Mouse (Mus musculus): ENCODE measurements at regions not wholly inside any gene's neighbourhood (a gene's known extent, or its start where the extent isn't known, plus 50 kb on each side); places are given as distances from the start of the nearest gene placed in this dataset.

DNA sequence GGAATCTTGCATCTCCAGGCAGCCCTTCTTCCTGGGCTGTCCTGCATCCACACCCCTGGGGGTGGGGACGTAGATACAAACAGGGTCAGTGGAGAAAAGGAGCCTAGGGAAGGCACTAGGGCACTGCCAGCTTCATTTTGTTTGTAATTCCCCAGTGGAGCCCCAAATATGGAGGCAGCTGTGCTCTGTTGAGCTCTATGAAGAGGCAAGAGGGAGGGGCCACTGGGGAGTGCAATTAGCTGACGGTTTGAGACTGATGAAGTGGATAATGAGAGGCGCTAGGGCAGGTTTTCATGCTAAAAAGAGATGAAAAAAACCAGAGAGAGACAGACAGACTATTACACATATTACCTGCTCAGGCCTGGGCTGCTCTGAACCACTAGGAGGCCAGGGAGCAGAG lies 135.8 kb upstream of the Grik3 start:
- no peak for DNase-seq (ENCODE audit: low read depth, low spot score)

DNA sequence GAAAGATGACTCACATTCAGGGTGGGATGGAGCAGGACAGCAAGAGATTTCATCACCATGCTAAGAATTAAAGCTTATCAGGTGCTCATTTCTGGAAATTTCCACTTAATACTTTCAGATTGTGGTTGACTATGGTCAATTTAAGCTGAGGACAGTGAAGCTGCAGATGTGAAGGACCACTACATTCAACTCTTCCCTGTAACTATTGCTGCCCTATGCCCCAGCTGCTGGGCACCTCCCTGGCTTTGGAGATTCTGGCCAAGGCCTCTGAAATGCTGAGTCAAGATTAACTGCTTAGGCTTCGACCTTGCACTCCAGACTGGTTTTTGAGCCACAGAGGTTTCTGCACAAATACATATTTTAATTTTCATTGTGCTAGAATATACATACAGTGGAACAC lies 140.4 kb upstream of the Grik3 start:
- no peak for DNase-seq (ENCODE audit: low read depth, low spot score)

DNA sequence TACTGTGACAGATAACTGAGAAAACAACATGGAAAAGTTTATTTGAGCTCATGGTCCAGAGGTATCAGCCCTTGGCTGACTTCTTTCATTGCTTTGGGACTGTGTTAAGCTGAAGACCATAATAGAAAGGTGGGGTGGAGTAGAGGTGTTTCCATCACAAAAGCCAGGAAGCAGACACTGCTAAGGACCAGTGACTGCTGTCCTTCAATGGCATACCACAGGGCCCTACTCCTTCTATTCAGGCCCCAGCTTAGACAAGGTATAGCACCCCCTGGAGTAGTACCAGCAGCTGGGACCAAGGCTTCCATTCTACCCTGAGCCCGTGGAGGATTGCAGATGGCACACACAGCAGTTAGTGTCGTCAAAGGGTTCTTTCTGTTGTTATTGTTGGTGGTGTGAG lies 151.4 kb upstream of the Grik3 start:
- DNase-seq (ENCODE audit: low read depth, low spot score), result no peak

DNA sequence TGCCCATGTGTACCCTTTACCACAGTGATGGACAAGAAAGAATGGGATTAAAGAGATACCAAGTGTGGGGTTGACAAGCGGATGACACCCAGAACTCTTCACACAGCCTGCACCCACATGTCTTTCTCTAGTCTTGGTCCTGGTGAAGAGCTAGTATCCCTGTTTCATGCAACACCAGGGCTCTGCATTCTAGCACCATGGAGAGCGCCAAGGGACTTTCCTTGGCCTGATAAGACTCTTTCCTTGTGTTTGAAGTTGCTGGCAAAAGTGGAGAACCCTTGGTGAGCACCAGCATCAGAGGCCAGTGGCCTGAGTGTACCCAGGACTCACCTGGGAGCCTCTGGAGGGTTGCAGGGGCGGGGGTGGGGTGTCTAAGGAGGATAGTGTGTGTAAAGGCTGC lies 161.7 kb upstream of the Grik3 start:
- no peak for DNase-seq (ENCODE audit: low read depth, low spot score)

DNA sequence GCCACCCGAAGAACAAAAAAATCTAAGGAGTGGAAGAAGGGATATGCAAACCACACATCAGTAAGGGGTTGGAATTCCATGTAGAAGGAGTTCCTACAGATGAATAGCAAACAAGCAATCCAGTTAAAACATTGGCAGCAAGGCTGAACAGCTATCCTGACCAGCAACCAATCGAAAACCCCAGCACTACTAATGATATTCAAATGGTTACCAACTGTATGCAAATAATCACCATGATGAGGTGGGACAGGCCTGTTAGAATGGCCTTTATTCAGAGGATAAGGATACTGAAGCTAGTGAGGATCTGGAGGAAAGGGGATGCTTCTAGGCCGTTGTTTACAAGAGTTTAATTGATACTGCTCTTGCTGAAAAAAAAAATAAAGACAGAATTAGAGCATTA lies 166.0 kb upstream of the Grik3 start:
- no peak for DNase-seq (ENCODE audit: low read depth, low spot score)

DNA sequence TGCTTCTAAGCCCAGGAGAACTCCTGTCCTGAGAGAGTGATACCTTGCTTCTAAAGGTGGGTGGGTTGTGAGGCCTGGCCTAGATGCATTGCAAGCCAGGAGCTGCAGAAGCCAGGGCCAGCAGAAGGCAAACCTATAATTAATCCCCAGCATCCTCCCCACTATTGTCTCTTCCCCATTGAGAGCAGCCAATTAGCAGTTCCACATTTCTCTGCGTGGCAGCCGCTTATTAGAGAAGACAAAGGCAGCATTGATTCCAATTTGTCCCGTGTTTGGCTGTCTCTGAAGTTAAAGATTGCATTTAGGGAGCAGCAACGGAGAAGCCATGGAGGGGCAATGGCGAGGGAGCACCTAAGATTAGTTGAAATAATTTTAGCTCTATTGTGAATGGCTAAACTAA lies 171.2 kb upstream of the Grik3 start:
- no peak for DNase-seq (ENCODE audit: low read depth, low spot score)

DNA sequence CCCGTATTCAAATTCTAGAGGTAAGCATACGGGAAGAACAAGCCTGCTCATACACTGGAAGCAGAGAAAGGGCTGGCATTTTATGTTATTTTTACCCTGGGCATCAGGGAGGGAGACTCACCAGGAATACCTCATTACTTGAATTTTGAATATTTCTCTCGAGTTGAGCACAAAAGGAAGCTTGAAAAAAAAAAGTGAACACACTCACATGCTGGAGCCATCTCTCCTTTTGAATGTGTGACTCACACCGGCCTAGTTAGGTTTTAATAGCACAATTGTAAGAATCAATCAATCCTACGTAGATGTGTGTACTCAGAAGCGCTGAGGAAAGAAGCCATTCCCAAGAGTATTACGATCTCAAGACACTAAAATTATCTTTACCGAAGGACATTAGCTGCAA lies 172.2 kb upstream of the Grik3 start:
- DNase-seq (ENCODE audit: low read depth, low spot score), result no peak

DNA sequence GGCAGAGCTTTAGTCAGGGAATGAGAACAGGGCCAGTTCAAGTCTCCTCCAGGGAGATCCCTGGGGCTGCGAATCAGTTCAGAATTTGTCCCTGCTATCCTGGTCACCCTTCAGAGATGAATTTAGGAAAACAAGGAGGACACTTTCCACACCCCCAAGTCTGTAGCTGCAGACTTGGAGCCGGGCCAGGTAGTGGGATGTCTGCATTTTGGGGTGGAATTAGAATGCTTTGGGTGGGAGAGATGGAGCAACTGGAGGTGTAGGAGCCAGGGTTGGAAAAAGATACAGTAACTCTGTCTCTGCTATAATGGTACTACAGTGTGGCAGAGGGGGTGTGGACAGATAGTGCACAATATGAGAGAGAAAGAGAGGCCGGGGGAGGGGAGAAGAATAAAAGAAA lies 173.6 kb upstream of the Grik3 start:
- no peak for DNase-seq (ENCODE audit: low read depth, low spot score)

DNA sequence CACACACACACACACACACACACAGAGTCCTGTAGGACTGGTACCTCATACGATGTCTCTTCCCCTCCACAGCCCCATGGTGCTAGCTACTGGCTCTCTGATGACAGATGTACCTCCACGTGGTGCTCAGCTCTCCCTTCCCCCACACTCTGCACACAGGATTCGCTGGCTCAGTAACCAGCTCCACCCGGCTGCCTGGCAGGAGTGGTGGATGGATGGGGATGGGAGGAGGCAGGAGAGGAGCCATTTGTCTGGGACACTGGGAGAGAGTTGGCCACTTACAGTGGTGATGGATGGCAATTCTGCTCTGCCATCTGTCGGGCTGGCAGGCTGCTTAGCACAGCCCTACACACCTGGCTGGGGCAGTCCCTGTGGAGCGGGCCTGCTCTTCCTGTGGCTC lies 174.7 kb upstream of the Grik3 start:
- peak; percentile 24 for DNase-seq (ENCODE audit: low read depth, low spot score)

DNA sequence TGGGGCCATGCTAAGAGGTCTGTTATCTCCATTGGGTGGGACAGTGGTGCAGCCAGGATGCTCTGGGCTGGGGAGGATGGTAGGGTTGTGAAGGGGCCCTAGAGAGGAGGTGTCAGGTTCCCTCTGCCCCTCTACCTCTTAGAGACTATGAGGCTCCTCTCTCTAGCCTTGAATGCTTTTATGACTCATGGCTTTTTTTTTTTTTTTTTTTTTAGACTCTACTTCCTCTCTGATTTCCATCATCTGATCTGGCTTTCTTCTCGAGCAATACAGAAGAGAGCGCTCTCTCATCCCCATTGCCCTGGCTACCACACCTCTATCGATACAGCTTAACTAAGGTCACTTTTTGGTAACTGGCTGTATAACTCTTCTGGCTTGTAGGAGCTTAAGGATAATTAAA lies 176.6 kb upstream of the Grik3 start:
- DNase-seq (ENCODE audit: low read depth, low spot score), result no peak

DNA sequence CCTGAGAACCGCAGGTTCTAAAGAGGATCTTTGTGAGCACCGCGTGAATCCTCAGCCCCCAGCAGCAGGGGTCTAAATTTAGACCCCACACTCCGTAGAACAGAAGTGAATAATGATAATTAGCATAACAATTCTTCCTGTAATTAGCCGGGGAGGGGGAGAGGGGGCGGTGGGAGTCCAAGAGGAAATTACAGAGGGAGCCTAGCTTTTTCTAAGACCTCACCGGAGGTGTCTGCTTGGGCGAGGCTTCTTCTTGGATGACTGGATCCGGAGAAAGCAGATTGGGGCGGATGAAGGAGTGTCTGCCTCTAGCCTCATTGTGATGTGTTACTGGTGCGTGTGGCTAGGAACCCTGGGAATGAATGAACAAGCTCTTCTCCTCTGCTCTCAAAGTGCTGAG lies 177.2 kb upstream of the Grik3 start:
- DNase-seq (ENCODE audit: low read depth, low spot score), result no peak

DNA sequence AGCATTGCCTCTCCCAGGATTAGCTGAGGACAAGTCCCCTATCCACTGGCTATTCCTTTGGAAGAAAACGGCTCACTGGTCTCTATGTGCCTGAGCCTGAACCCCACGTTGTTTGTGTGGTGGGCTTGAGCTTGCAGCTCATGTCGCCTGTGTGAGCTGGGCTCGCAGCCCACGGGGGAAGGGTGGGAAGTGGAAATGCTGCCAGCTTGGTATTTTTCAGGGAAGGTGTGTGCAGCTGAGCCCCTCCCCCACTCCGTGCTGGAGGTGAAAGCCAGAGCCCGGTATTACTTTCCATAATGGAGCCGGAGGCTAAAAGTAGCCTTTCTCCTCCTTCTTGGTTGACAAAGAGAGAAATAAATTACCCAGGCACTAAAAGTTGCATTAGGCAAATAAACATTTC lies 180.5 kb upstream of the Zc3h12a start:
- DNase-seq (ENCODE audit: low read depth, low spot score), result no peak

DNA sequence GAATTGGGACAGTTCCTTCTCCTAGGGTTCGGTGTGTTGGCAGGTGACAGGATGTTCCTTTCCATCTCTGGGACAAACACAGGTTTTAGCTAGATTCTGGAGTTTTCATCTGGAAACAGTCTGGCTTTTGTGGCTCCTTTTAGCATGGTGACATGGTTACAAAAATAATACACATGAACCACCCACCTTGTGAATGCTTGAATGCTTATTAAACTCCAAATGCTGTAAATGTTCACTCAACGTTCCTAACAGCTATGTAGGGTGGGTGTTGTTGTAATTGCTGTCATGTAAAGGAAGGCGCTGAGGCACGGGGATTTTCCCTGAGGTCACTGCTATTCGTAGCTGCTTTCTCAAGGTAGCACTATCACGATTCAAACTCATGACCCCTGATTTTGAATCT lies 178.1 kb upstream of the Zc3h12a start:
- DNase-seq (ENCODE audit: low read depth, low spot score), result no peak

DNA sequence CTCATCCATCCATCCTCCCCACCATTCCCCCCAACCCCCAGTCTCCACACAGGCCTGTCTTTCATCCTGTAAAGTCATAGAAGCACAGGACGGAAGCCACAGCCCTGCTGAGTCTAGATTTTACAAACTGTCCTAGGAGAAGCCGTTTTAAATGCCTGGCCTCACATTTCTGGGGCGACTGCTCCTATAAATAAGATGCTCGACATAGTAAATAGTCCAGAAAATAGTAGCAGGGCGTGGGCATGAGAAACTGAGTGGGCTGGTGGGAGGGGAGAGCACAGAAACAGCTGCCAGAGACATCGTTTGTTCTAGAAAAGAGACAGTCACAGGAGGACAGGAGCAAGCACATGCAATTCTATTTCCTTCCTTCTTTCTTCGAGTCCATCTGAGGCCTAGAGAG lies 175.0 kb upstream of the Zc3h12a start:
- DNase-seq (ENCODE audit: low read depth, low spot score), result no peak

DNA sequence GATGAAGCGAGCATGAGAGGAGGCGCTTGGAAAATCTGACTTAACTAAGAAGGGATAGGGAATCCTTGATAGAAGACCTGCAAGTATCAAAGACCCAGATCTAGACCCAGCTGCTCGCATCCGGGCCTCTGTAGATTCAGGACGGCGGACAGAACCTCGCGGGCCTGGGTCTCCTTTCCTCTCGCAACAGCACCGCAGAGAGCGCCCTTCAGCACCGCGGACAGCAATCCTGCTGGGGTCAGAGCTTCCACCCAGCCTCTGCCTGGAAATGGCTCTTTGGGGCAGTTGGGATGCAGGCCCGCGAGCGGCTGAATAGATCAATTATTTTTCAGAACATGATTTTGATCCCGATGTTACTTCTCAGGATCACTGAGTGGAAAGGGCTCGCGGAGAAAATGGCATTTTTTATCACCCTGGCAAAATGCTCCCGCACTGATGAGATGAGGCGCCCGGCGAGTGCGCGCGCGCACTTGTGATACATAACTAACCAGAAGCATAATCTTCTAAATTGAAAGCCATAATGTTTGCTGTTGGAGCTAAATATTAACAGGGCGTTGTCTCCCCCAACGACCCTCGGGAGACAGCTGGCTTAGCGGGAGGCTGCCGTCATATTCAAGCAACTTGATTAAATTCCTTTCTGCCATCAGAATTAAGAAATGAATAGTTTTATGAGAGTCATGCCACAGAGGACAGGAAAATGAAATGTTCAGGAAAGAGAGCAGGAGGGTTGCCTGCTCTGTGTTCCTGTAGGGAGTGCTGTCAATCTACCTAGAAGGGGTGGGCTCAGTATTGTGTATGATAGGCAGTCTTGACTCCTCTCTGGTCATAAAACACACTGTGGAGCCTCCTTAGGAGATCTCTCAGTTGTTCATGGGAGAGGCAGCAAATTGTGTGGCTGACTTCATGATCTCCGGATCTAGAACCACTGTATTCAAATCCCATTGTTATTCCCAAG lies 173.1 kb upstream of the Zc3h12a start:
- no peak for DNase-seq (ENCODE audit: low read depth, low spot score)

DNA sequence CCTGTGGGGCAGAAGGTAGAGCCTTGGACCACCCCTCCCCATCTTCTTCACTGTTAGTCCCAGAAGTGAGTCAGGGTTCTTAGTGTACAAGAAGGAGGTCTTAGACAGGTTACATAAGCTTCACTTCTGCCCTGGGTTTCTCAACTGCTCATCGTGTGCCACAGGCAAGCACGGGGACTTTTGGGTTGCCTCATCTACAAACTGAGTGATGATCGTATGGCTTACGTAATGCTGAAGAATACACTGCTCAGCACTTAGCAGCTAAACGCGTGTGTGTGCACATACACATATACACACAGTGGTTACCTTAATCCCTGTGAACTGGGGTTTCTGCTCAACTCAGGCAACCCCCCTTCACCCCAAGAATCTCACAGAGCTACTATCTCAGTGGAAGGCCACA lies 163.1 kb upstream of the Zc3h12a start:
- no peak for DNase-seq (ENCODE audit: low read depth, low spot score)

DNA sequence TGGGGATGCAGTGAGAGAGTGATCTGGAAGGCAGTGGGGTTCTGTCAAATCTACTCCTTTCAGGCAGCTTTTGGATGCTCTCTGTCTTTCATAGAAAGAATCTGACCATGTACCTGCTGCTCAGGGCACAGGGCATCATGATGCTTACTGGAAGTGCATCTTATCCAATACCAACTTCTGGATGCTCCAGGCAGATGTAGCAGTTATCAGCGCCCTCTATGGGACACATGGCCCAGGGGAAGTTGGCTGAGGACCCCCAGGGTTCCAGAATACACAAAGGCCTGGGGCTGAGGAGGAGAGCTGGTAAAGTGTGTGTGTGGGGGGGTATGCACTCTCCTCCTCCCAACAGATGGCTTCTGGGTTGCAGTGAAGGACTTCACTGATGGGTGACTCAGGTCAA lies 162.1 kb upstream of the Zc3h12a start:
- no peak for DNase-seq (ENCODE audit: low read depth, low spot score)

DNA sequence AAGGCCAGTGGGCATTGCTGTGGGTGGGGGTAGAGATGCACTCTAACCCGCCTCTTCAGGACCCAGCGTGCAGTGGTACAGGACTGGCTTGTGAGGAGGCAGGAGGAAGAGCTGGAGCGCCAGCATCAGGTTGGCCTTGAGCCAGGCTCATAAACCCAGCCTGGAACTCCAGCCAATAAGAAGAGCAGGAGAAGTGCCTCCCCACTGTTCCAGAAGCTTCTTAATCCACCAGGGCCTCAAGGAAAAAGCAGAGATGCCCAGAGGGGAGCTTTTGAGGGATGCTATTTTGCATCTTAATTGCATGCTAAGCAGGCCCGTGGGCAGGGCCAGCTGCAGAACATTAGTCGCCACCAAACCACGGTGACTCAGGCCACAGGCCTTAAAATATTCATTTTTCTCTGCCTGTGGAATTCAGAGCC lies 161.4 kb upstream of the Zc3h12a start:
- DNase-seq (ENCODE audit: low read depth, low spot score), result no peak

DNA sequence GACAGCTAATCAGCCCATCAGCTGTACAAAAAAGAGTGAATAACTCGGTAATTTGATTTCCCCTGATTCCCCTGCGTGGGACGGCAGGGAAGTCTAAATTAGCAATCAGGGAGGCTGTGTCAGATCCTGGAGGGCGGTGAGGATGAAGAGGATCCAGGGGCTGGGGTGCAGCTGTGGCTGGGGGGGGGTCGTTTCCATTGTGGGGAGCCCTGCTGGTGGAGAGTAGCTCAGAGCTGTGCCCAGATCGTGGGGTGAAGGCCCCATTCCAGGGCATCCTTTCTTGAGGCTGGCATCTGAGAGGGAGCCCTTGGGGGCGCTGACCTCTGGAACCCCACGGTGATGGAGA lies 155.3 kb upstream of the Zc3h12a start:
- DNase-seq (ENCODE audit: low read depth, low spot score), result no peak

DNA sequence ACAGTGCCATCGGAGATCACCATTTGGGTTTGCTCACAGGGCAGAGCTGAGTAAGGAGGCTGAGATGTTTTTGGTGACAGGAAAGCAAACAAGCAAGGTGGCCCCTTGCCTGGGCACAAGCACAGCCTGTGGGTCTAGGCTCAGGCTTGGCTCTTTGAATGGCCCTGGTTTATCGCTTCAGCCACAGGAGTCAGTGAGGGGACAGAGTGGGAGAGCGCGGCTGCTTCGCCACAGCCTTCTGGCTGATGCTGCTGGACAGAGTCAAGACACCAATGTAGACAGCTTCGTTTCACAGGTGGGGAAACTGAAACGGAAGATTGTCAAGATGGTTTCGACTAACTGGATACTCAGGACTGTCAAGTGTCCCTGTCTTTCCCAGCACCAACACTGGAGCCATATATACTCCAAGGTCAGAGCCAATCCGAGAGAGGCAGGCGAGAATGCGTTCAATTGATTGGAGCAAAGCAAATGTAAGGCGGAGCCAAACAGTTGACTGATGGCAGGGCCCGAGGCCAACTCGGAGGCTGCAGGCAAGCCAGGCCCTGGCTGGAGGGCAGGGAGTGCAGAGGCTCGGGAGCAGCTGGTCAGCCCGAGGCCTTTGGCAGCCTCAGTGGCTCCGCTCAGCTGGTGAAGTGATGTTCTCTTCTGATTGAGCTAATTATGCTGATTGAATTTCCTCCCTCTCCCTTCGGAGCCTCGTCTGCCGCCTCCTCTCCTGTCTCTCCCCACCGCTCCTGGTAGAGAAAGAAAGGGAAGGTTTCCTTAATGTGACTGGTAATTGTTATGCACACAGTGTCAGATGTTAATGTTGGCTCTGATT lies 154.7 kb upstream of the Zc3h12a start:
- peak; percentile 63 for DNase-seq (ENCODE audit: low read depth, low spot score)

DNA sequence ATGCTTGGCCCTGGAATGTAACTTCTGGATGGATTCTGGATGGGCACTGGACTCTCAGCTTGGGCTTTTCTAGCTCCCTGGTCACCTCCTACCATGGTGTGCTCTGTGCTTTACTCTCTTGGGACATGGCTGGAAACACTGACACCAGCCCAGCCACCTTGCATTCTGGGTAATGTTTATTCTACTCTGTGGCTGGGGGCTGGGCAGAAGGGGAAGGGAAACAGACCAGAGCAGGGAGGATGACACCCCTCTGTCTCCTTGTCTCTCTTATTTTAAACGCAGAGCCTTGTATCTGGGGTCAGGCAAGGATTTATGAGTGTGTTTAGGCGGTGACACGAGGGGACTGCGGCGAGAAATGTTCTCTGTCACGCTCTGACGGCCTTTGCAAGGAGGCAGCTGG lies 151.5 kb upstream of the Zc3h12a start:
- DNase-seq (ENCODE audit: low read depth, low spot score), result no peak

DNA sequence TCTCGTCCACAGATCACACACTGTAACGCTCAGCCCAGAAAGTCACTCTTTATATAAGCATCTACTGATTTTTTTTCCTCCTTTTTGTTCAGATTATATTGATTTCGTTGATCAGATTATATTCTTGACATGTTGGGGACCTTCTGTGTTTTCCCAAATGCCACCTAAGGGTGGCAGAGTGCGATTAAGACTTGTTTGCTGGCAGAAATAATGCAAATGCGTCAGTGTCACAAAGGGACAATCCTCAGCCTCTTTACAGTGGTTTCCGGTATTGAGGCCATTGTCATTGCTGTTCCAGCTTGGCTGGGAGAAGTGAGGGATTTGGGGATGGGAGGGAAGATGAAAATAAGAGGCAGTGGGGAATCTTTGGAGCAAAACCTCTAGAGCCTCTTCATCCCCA lies 149.2 kb upstream of the Zc3h12a start:
- DNase-seq (ENCODE audit: low read depth, low spot score), result no peak

DNA sequence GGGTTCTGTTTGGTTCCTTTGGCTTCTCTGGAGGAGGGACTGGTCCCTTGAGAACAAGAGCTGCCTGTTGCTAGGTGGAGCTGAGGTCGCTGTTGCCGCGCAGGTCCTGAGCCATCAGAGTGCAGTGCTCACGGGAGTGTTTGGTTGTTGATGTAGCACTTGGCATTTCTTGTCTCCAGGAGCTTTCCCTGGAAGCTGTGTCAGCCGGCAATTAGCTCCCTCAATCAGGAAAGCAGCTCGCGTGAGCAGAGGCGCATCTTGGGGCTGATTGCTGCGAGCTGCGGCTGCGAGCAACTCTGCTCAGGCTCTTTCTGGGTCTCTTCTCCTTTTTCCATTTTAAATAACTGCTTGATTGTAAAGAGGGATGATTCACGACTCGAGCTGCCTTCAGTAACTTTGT lies 147.6 kb upstream of the Zc3h12a start:
- no peak for DNase-seq (ENCODE audit: low read depth, low spot score)
